Mouse (Mus musculus): ENCODE measurements around the gene Mroh2a. TPM values are rescaled to one million over a fixed set of nuclear protein-coding genes. Genes with fewer than 3 reads are reported as not detected.
"Not testable (repeated sequence)": the region's sequence is repeated elsewhere in the genome, so short reads cannot be mapped to it uniquely, and the experiment has no call there.

The Mroh2a gene
- polyA plus RNA-seq, 1 experiment from 2014 or later = 0.46 TPM

DNA sequence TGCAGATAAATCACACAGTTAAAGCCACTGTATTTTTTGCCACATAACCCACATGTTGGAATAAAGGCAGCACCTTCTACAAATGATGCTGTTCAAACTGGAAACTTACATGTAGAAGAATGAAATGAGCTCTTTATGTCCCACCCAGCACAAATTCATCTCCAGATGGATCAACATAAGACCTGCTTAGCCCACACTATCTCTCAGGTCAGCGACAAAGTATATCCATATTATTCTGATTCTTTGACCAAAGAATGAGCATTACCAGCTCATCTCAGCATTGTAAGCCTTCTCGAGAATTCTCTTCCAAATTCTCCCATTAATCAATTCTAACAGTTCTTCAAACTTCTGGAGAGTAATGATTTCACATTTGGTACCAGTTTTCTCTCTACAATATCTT is 4.6 kb upstream of the Mroh2a start:
- 38% methylated on average over 2 of the region's 2 CpGs for WGBS (ENCODE audit: insufficient replicate concordance)
- H3K9ac ChIP-seq = no peak overlapping the region
- no peak overlapping the region for H3K27ac ChIP-seq
- peaks cover 22% of the 10 kb centered on the region for H3K9me3 ChIP-seq (replicated peaks)
- no peak for ATAC-seq
- no peak overlapping the region for H3K4me2 ChIP-seq
- H3K36me3 ChIP-seq = no peaks in the 10 kb centered on the region
- no peaks in the 10 kb centered on the region for H3K4me1 ChIP-seq
- no peaks in the 10 kb centered on the region for H3K27me3 ChIP-seq (replicated peaks)
- H3K4me3 ChIP-seq = no peak overlapping the region

DNA sequence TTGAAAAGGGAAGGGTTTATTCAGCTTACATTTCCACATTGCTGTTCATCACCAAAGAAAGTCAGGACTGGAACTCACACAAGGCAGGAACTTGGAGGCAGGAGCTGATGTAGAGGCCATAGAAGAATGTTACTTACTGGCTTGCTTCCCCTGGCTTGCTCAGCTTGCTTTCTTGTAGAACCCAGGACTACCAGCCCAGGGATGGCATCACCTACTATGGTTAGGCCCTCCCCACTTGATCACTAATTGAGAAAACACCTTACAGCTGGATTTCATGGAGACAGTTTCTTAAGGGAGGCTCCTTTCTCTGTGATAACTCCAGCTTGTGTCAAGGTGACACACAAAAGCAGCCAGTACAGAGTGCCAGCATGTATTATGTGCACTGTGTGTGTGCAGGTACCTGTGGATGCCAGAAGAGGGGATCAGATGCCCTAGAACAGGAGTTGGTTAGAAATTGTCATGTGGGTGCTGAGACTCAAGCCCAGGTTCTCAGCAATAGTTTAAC is 3.7 kb upstream of the Mroh2a start:
- not testable (repeated sequence) for H3K4me2 ChIP-seq; H3K27me3 ChIP-seq (replicated peaks); H3K4me3 ChIP-seq; H3K36me3 ChIP-seq; H3K4me1 ChIP-seq; H3K9ac ChIP-seq; H3K27ac ChIP-seq; ATAC-seq
- peaks cover 24% of the 10 kb centered on the region for H3K9me3 ChIP-seq (replicated peaks)

DNA sequence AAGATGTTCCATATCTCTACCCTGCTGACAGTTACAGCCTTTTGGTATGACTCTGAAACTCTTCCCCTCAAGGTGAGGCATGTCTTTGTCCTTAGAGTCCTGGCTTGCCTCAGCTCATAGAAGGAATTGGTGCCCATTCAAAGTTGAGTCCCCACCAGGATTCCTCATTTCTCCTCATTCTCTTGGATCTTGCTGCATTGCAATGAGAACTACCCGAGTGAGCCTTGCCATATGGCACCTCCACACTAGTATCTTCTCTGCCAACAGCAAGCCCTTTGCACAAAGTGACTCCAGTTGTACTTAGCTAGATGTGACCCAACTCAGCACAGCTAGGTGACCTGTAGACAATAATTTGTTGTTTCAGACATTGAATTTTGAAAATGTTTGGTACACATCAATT is 3.2 kb upstream of the Mroh2a start:
- WGBS (ENCODE audit: insufficient replicate concordance) = 28% methylated on average over 1 of the region's 1 CpGs
- Histone ChIP-seq H3K4me1 (no peaks in the 10 kb centered on the region), H3K9ac (no peak overlapping the region), H3K27me3 (replicated peaks) (no peaks in the 10 kb centered on the region), H3K36me3 (no peaks in the 10 kb centered on the region), H3K9me3 (replicated peaks) (peaks cover 28% of the 10 kb centered on the region), H3K4me3 (no peak overlapping the region), H3K27ac (no peak overlapping the region), H3K4me2 (no peak overlapping the region)
- ATAC-seq = no peak

DNA sequence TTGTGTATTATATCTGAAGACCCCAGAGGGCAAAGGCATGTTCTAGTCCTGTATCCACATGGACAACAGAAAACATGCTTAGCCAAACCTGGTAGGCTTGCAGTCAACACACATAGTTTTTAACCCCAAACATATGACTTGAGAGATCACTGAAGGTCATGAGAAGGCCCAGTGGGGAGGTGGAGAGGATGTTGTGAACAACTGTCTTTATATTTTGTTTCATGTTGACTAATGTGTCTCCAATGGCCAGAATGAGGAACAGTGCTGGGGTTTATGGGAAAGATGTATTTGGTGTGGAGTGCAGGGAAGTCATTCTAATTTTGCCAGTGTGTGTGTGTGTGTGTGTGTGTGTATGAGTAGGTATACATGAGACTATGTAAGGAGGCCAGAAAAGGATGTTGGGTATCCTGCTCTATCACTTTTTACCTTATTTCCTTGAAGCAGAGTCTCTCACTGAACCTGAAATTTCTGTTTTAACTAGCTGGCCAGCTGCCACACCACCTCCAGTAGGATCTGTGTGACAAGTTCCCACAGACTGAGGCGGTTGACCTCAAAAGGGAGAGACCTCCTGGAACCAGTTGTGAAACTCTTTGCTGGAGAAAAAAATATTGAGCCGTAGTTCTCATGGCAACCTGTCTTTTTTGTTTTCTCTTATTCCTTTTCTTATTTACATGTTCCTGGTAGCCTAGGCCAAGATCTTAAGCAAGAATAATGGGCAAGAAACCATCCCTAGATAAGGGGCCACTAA is 2.6 kb upstream of the Mroh2a start:
- no peak for ATAC-seq
- H3K9me3 ChIP-seq (replicated peaks) = peaks cover 32% of the 10 kb centered on the region
- no peak overlapping the region for H3K4me3 ChIP-seq
- no peaks in the 10 kb centered on the region for H3K4me1 ChIP-seq
- no peaks in the 10 kb centered on the region for H3K27me3 ChIP-seq (replicated peaks)
- H3K36me3 ChIP-seq = no peaks in the 10 kb centered on the region
- H3K9ac ChIP-seq = no peak overlapping the region
- whole genome bisulfite sequencing (ENCODE audit: insufficient replicate concordance) = 48% methylated on average over 2 of the region's 2 CpGs
- H3K4me2 ChIP-seq = no peak overlapping the region
- no peak overlapping the region for H3K27ac ChIP-seq

DNA sequence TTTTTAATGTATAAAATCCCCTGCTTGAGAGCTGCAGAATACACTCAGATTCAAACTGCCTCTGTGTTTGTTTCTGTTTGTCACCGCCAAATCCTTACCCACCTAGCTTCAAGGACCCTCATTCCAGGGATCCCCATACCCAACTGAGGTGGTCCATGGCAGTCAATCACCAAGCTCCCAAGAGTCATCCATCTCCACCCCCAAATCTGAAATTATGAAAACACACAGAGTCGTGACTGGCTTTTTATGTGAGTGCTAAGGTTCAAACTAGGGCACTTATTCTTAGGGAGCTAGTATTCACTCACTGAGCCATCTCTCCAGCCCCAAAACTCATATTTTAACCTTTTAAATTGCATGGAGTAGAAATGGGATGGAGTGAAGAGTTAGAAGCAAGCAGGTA is 1.5 kb upstream of the Mroh2a start:
- 21% methylated on average over 2 of the region's 2 CpGs for WGBS (ENCODE audit: insufficient replicate concordance)
- peaks cover 42% of the 10 kb centered on the region for H3K9me3 ChIP-seq (replicated peaks)
- not testable (repeated sequence) for ATAC-seq

DNA sequence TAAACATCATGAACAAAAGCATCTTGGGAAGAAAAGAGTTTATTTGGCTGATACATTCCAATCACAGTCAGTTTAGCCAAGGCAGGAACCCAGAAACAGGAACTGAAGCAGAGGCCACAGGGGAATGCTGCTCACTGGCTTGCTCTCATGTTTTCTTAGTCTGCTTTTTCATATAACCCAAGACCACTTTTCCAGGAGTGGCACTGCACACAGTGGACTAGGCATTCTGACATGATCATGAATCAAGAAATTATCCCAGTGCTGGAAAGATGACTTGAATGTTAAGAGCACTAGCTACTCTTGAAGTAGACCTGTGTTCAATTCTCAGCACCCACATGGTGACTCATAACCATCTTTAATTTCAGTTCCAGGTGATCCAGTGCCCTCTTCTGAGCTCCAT is 1.0 kb upstream of the Mroh2a start:
- no peak for ATAC-seq
- Histone ChIP-seq H3K36me3 (no peaks in the 10 kb centered on the region), H3K9ac (no peak overlapping the region), H3K4me3 (no peak overlapping the region), H3K27ac (no peak overlapping the region), H3K4me1 (no peaks in the 10 kb centered on the region), H3K9me3 (replicated peaks) (peaks cover 47% of the 10 kb centered on the region), H3K4me2 (no peak overlapping the region), H3K27me3 (replicated peaks) (no peaks in the 10 kb centered on the region)

More for the DNA sequence above, 1.5 kb upstream of the Mroh2a start:
- not testable (repeated sequence) for H3K4me1 ChIP-seq; H3K4me3 ChIP-seq; H3K9ac ChIP-seq; H3K4me2 ChIP-seq; H3K36me3 ChIP-seq; H3K27me3 ChIP-seq (replicated peaks); H3K27ac ChIP-seq

DNA sequence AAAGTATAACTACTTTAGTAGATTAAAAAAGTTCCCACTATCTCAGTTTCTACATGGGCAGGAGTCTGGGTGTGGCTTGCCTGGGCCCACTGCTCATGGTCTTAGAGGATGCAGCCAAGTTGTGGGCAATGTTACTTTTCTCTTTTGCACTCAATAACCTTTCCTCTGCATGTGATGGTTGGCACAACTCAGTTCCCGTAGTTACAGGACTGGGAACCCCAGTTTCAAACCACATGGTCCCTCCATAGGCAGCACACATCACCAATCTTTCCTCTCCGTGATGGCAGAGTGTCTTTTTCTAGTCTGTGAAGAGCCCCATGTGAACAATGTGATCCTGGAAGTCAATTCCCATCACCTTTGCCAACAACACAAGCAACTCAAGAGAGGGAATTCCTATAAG is 696 bp downstream of the Mroh2a start:
- Histone ChIP-seq H3K27me3 (replicated peaks) (no peaks in the 10 kb centered on the region), H3K4me3 (no peak overlapping the region), H3K36me3 (no peaks in the 10 kb centered on the region), H3K9ac (no peak overlapping the region), H3K4me1 (no peaks in the 10 kb centered on the region), H3K27ac (no peak overlapping the region), H3K9me3 (replicated peaks) (peaks cover 63% of the 10 kb centered on the region), H3K4me2 (no peak overlapping the region)
- 41% methylated on average over 2 of the region's 2 CpGs for WGBS (ENCODE audit: insufficient replicate concordance)
- no peak for ATAC-seq

DNA sequence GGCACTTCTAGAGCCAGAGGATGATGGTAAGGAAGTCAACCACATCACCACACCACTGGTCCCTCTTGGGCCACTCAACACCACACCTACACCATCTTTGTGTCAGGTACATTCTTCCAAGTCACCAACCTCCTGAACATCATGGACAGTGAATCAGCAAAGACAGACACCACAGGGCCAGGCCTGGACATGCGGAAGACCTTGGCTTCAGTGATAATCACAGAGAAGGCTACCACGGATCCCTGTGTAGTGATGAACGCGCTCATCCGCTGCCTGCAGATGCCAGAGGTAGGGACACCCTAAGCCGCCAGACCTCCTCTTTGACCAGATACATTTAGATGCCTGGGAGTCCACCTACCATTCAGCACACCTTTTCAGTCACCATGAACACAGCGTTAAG is 1.3 kb downstream of the Mroh2a start:
- WGBS (ENCODE audit: insufficient replicate concordance) = 60% methylated on average over 7 of the region's 7 CpGs
- H3K9ac ChIP-seq = no peak overlapping the region
- no peaks in the 10 kb centered on the region for H3K27me3 ChIP-seq (replicated peaks)
- H3K4me3 ChIP-seq = no peak overlapping the region
- no peaks in the 10 kb centered on the region for H3K4me1 ChIP-seq
- H3K36me3 ChIP-seq = no peaks in the 10 kb centered on the region
- ATAC-seq = no peak
- peaks cover 70% of the 10 kb centered on the region for H3K9me3 ChIP-seq (replicated peaks)
- H3K27ac ChIP-seq = no peak overlapping the region
- H3K4me2 ChIP-seq = no peak overlapping the region

DNA sequence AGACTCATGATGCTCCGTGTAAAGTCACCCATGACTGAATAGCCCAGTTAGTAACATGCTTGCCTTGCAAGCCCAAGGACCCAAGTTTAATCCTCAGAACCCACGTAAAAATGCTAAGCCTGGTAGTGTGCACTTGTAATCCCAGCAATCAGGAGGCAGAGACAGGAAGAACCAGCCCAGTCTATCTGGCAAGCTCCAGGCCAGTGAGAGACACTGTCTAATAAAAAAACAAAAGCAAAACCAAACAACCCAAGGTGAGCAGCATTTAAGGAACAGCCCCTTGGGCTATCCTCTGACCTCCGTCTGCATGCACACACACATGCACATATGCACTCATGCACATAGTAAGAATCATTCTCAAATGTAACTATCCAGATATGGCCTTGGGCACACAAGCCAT is 2.8 kb downstream of the Mroh2a start:
- no peaks in the 10 kb centered on the region for H3K4me1 ChIP-seq
- H3K4me2 ChIP-seq = no peak overlapping the region
- no peak for ATAC-seq
- 59% methylated on average over 3 of the region's 3 CpGs for WGBS (ENCODE audit: insufficient replicate concordance)
- H3K27ac ChIP-seq = no peak overlapping the region
- H3K9me3 ChIP-seq (replicated peaks) = peaks cover 84% of the 10 kb centered on the region
- no peak overlapping the region for H3K4me3 ChIP-seq
- no peaks in the 10 kb centered on the region for H3K36me3 ChIP-seq
- no peaks in the 10 kb centered on the region for H3K27me3 ChIP-seq (replicated peaks)
- no peak overlapping the region for H3K9ac ChIP-seq

DNA sequence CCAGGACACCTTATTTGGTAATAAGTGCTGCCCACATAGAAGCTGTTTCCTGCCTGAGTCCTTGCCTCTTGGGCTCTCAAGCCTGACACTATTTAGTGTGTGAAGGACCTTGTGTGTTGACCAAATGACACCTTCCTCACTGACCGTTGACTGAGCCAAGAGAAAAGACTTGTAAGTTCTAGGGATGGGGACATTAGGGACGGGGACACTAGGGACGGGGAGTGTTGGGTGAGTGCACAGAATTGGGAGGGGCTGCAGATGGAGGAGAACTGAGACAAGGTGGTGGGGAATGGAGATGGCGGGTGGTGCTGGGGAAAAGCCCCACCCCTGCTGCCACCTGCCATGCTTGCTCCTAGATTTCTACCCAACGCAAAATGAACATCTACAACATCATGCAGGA is 3.2 kb downstream of the Mroh2a start:
- Histone ChIP-seq H3K9ac (no peak overlapping the region), H3K4me3 (no peak overlapping the region), H3K9me3 (replicated peaks) (peaks cover 88% of the 10 kb centered on the region), H3K36me3 (no peaks in the 10 kb centered on the region), H3K27me3 (replicated peaks) (no peaks in the 10 kb centered on the region), H3K27ac (no peak overlapping the region), H3K4me1 (no peaks in the 10 kb centered on the region), H3K4me2 (no peak overlapping the region)
- 60% methylated on average over 5 of the region's 5 CpGs for whole genome bisulfite sequencing (ENCODE audit: insufficient replicate concordance)
- ATAC-seq = no peak

DNA sequence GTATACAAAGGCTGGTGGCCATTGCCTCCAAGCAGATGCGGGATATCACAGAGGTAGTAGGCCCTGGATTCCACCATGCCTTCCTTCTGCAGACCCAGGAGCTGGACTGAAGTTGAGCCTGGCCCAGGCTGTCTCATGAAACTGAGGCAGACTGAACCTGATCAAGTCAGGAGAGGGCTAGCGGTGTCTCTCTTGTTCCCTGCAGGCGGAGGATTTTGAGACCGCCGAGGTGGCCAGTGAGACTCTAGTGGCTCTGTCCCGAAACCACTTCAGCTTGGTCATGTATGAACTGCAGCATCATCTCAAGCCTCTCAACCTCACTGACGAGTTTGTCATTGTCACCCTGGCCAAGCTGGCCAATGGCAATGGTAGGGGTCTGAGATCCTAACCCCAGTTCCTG is 3.6 kb downstream of the Mroh2a start:
- ATAC-seq = no peak
- Histone ChIP-seq H3K27ac (no peak overlapping the region), H3K9ac (no peak overlapping the region), H3K9me3 (replicated peaks) (peaks cover 91% of the 10 kb centered on the region), H3K4me1 (no peaks in the 10 kb centered on the region), H3K36me3 (no peaks in the 10 kb centered on the region), H3K4me3 (no peak overlapping the region), H3K4me2 (no peak overlapping the region), H3K27me3 (replicated peaks) (no peaks in the 10 kb centered on the region)
- 64% methylated on average over 7 of the region's 7 CpGs for WGBS (ENCODE audit: insufficient replicate concordance)

DNA sequence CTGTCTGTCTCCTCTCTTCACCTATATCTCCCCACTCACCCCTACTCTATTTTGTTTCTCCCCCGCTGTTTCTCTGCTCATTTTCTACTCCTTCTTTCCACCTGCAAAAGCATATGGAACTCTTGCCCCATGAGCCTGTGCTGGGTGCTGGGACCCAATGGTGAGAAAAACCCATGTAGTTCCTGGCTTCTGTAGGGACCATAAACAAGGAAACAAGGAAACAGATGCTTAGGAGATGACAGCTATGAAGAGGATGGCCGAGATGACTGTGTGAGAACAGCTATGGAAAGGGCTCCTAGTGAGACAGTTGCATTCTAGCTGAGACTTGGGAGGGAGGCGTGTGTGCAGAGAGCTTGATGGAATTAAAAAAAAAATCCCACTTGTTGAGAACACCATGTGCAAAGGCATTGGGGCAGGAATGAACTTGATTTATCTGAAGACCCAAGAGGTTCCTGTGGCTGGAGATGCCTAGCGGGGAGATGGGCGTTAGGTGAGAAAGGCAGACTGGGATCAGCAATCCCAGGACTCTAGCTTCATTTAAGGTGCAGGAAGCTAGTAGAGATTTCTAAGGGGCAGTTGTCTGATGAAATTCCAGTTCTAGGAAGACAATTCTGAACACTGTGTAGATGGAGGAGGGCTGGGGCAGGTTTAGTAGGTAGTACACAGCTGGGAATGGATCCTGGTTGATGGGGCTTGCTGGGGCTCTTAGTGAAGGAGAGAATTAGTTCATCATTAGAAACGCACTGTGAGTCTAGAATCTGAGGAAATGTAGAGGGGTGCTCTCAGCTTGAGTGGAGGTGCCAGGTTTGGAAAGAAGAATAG is 4.4 kb downstream of the Mroh2a start:
- 61% methylated on average over 6 of the region's 6 CpGs for WGBS (ENCODE audit: insufficient replicate concordance)

More for the DNA sequence above, 4.4 kb downstream of the Mroh2a start:
- Histone ChIP-seq H3K9me3 (replicated peaks) (peaks cover 90% of the 10 kb centered on the region), H3K27ac (no peak overlapping the region), H3K4me1 (no peaks in the 10 kb centered on the region), H3K36me3 (no peaks in the 10 kb centered on the region), H3K4me2 (no peak overlapping the region), H3K27me3 (replicated peaks) (no peaks in the 10 kb centered on the region), H3K4me3 (no peak overlapping the region), H3K9ac (no peak overlapping the region)
- ATAC-seq = no peak
